In the genomic region with DNA sequence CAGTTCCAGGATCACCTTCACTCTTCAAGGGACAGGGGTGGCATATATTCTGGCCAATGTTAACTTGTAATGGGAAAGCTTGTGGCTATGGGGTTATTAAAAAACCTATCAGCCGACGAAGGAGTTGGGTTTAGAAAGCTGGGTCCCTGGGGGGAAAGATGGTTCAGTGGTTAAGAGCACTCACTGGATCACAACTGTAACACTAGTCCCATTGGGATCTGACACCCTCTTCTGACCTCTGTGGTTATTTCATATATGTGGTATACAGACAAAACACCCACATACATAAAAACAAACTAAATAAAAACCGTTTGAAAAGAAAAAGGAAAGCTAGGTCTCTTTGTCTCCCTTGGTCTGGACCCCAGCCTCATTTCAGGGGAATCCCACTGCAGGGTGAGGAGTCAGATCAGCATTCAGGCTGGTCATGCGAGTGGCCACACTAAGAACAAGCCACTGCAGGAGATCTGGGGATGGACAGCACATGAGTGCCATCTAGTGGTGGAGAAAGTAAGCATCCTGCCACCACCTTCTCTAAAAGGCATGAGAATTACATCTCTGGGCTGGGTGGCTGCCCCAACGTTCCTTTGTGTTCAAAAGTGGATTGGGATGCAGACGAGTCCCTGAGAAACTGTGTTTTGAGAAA, we compare ENCODE assay signal across 9 mouse cellular contexts. TPM values are rescaled to one million over a fixed set of nuclear protein-coding genes. Genes with fewer than 3 reads are reported as not detected.
DNase-seq lines count a peak whose midpoint lies in the region; ATAC-seq and TF ChIP-seq lines count a peak whose summit lies in the region.
"Had no signal": no experiment of that assay in that cellular context is flagged by ENCODE, and none has a peak within 500 bp of the region (broad histone marks: within the 10 kb centered on the region; RNA-seq: fewer than 3 reads in every experiment).

No protein-coding gene starts in this region.

- DNase-seq in A20 (ENCODE audit: low read depth, low spot score): peak; percentile 80
- DNase-seq in adrenal gland, adult 8-10 months: peak; percentile 44
- peak; percentile 65 for DNase-seq in embryo, embryonic 11.5 days (ENCODE audit: low read depth, low spot score)
- peak; percentile 79 to 84 for DNase-seq in heart, adult 18-20 months
- DNase-seq in limb, embryonic 14.5 days (ENCODE audit: low spot score): peak; percentile 76
- peak; percentile 29 to 53 for DNase-seq in monocyte, adult 2 months (ENCODE audit: low read depth in 1 of 2, low spot score in 2 of 2)
- DNase-seq in spleen, postnatal 14 days (ENCODE audit: low spot score in 2 of 2): peak; percentile 44 to 64

- H3K9ac ChIP-seq in kidney, embryonic 14.5 days (ENCODE audit: low read depth, low read length): no peak overlapping the region
- H3K9ac ChIP-seq in limb, embryonic 14.5 days (ENCODE audit: low read depth, low read length, severe bottlenecking): no peak overlapping the region

- H3K27ac ChIP-seq in kidney, embryonic 14.5 days (ENCODE audit: low read depth, low read length): no peak overlapping the region
- no peak overlapping the region for H3K27ac ChIP-seq in limb, embryonic 14.5 days (replicated peaks; ENCODE audit: low read depth, low read length)

- no peaks in the 10 kb centered on the region for H3K9me3 ChIP-seq in kidney, embryonic 14.5 days (ENCODE audit: control insufficient read depth, low read length)
- H3K9me3 ChIP-seq in limb, embryonic 14.5 days (ENCODE audit: control insufficient read depth, low read length): no peaks in the 10 kb centered on the region

- no peak for TF ChIP-seq POLR2A in limb, embryonic 14.5 days (IDR thresholded peaks at IDR 0.05; ENCODE audit: borderline replicate concordance, extremely low read depth, insufficient read depth, insufficient read length)

- H3K4me2 ChIP-seq in kidney, embryonic 14.5 days (replicated peaks; ENCODE audit: low read depth, low read length): no peak overlapping the region
- H3K4me2 ChIP-seq in limb, embryonic 14.5 days (replicated peaks; ENCODE audit: low read depth, low read length, severe bottlenecking): no peak overlapping the region

- H3K36me3 ChIP-seq in kidney, embryonic 14.5 days (ENCODE audit: control insufficient read depth, insufficient read depth, low read length): no peaks in the 10 kb centered on the region
- H3K36me3 ChIP-seq in limb, embryonic 14.5 days (ENCODE audit: control insufficient read depth, insufficient read depth, low read length): peaks cover 1% of the 10 kb centered on the region; the same call in 1 of the 2 replicates

- ATAC-seq in kidney, embryonic 14.5 days (ENCODE audit: low FRiP score, low TSS enrichment): peak; percentile 68
- ATAC-seq in limb, embryonic 14.5 days (ENCODE audit: low FRiP score, low read depth): peak; percentile 76; the same call in 1 of the 2 replicates

- no peaks in the 10 kb centered on the region for H3K27me3 ChIP-seq in kidney, embryonic 14.5 days (ENCODE audit: control insufficient read depth, insufficient read depth, low read length)
- no peaks in the 10 kb centered on the region for H3K27me3 ChIP-seq in limb, embryonic 14.5 days (ENCODE audit: control insufficient read depth, insufficient read depth, low read length)

- WGBS in kidney, embryonic 14.5 days: 32% methylated on average over 6 of the region's 6 CpGs
- WGBS in limb, embryonic 14.5 days: 31% methylated on average over 6 of the region's 6 CpGs

- peaks cover 8% of the 10 kb centered on the region; the same call in 1 of the 2 replicates for H3K4me1 ChIP-seq in kidney, embryonic 14.5 days (ENCODE audit: control insufficient read depth, insufficient read depth, low read length)
- peaks cover 8% of the 10 kb centered on the region; the same call in 1 of the 2 replicates for H3K4me1 ChIP-seq in limb, embryonic 14.5 days (ENCODE audit: control insufficient read depth, insufficient read depth, low read length)

- H3K4me3 ChIP-seq in kidney, embryonic 14.5 days (ENCODE audit: low read length): no peak overlapping the region
- no peak overlapping the region for H3K4me3 ChIP-seq in limb, embryonic 14.5 days (replicated peaks; ENCODE audit: low read length)
- H3K4me3 ChIP-seq: erythroblast, embryonic 14.5 days had no signal

RNA-seq across cellular contexts. Expression of a gene that starts 3.8 kb away (rescaled TPM):
- 10 to 100 TPM; 10.0 to 15.8 (median 13.6) TPM for total RNA-seq in adrenal gland, adult 8-10 months (2022)
- 10 to 100 TPM; 19.2 to 24.5 TPM for total RNA-seq in heart, adult 18-20 months (2021)
- 65.4 and 76.2 TPM in 2 replicates for polyA plus RNA-seq in kidney, embryonic 14.5 days (2014; fragmentation: Nextera tagmentation; extraction: Ambion mirVana)
- polyA plus RNA-seq in limb, embryonic 14.5 days (2012; rRNA removed): 32.8 and 34.5 TPM in 2 replicates
- polyA plus RNA-seq in limb, embryonic 14.5 days (2014; fragmentation: Nextera tagmentation; extraction: Ambion mirVana): 42.9 and 46.4 TPM in 2 replicates

RNA-seq across cellular contexts. Expression of a gene that starts 26.4 kb away (rescaled TPM):
- under 1 TPM in 1 of 4 experiments, not detected in 3; 0.65 TPM for total RNA-seq in adrenal gland, adult 8-10 months (2022)
- 1 to 10 TPM in 1 of 2 experiments, under 1 TPM in 1; 0.57 to 1.3 TPM for total RNA-seq in heart, adult 18-20 months (2021)
- 0.46 and 0.49 TPM in 2 replicates for polyA plus RNA-seq in kidney, embryonic 14.5 days (2014; fragmentation: Nextera tagmentation; extraction: Ambion mirVana)
- polyA plus RNA-seq in limb, embryonic 14.5 days (2012; rRNA removed): 1.1 TPM in 2 replicates
- polyA plus RNA-seq in limb, embryonic 14.5 days (2014; fragmentation: Nextera tagmentation; extraction: Ambion mirVana): 0.59 TPM in 1 of 2 replicates, not detected in the other
- polyA plus RNA-seq: erythroblast, embryonic 14.5 days had no signal

RNA-seq across cellular contexts. Expression of a gene that starts 38.6 kb away (rescaled TPM):
- total RNA-seq in adrenal gland, adult 8-10 months (2022): under 1 TPM in 3 of 4 experiments, not detected in 1; 0.06 to 0.43 (median 0.07) TPM
- 10 to 100 TPM; 22.6 to 23.8 TPM for total RNA-seq in heart, adult 18-20 months (2021)
- polyA plus RNA-seq in kidney, embryonic 14.5 days (2014; fragmentation: Nextera tagmentation; extraction: Ambion mirVana): 0.29 and 0.35 TPM in 2 replicates
- 2.0 and 2.5 TPM in 2 replicates for polyA plus RNA-seq in limb, embryonic 14.5 days (2012; rRNA removed)
- 0.15 and 0.30 TPM in 2 replicates for polyA plus RNA-seq in limb, embryonic 14.5 days (2014; fragmentation: Nextera tagmentation; extraction: Ambion mirVana)
- polyA plus RNA-seq: erythroblast, embryonic 14.5 days had no signal

Comparison
In these comparisons a context has a peak if more than half of its experiments do, and no peak if none do; other contexts are left out.
1. RNA of a gene that starts 38.6 kb away (total RNA-seq): 22.6 to 23.8 TPM in heart, adult 18-20 months; 0.06 to 0.43 TPM in adrenal gland, adult 8-10 months; every median in the first group is over 10 times any median in the second.
2. Peak in every context shown above with its lines, with median percentiles within 50 percentile points of each other: DNase-seq.